Mouse (Mus musculus): ENCODE results near the gene Exoc7.

DNA sequence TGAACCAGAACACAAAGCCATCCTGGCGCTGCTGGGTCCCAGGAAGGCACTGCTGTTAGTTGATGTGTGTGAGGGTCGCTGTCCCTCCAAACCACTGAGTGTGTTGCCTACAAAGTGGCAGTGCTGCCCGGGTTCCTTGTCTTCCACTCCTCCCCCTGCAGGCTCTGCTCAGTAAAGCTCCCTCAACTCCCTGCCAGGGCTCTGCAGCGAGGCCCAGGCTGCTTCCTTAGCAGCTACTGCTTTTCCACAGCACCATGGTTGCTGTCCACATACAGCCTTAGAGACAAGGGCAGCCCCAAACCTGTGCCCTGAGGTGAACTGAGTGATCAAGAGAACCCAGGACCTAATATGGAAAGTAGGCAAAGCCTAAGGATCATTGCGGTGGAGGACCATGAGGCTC is 19.7 kb downstream of the Exoc7 start:
- TF ChIP-seq CTCF (IDR thresholded peaks at IDR 0.05; ENCODE audit: borderline replicate concordance, insufficient read depth, low read depth, low read length): no peak
- TF ChIP-seq POLR2A (IDR thresholded peaks at IDR 0.05; ENCODE audit: borderline replicate concordance, insufficient read depth, low read length): no peak

Data from cerebellum, adult 2 months (tissue).